Mouse (Mus musculus) induced T-regulatory cell, adult 2 months (primary cell): ENCODE measurements at regions not wholly inside any gene's neighbourhood (a gene's known extent, or its start where the extent isn't known, plus 50 kb on each side); places are given as distances from the start of the nearest gene placed in this dataset.

Experiments used
- DNase-seq: peaks from one replicate; pipeline ENCODE4 v3.0.0-alpha.2; 2012; ENCODE audit warnings: low read depth

- no peak for DNase-seq
These were observed 1184.2 kb downstream of the 4930447A16Rik start for GRCm38 (mm10) chr15:38609522-38609921.
